Mouse (Mus musculus): Measurements from ENCODE around the gene Alkbh3.
A peak's percentile ranks its signal among the peaks of the same experiment; 100 is the strongest.

Alkbh3 gene

DNA sequence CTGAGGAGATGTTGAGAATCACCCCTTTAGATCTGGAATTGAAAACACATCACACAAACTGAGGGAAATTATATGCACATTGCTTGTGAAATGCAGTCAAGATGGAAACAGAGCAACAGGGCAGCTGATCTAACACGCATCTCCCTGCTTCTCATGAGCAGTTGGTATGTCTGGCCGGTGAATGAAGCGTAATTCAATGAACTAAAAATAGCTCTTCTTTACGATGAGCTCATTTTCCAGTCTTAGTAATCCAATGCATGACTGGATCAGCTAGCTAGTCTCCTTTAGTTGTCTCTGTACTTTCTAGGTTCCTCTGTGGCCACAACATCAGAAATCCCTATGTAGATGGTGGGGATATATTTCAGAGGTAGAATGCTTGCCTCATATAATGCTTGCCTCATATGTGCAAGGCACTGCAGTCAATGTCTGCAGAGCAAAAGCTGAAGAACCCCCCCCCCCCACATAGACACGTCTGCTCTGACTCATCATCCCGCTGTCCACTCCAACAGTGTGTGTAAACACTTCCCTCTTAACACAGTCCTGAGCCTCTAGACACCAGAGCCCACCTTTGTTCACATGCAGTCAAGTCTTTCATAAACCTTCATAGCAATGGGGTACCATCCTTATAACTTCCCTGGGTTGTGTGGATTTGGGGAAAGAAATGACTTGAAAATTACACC, 34.9 kb upstream of the Alkbh3 start:
- Histone ChIP-seq H3K4me3 (replicated peaks; ENCODE audit: low read length) (no peak overlapping the region), H3K4me1 (replicated peaks; ENCODE audit: low read depth, low read length) (peaks cover 32% of the 10 kb centered on the region), H3K36me3 (ENCODE audit: insufficient read depth, low read length) (peaks cover 59% of the 10 kb centered on the region), H3K27me3 (ENCODE audit: insufficient read depth, low read length) (no peaks in the 10 kb centered on the region), H3K9me3 (ENCODE audit: low read length) (no peaks in the 10 kb centered on the region)
- TF ChIP-seq NANOG (IDR thresholded peaks at IDR 0.05; ENCODE audit: borderline replicate concordance, low read length) (no peak), POU5F1 (IDR thresholded peaks at IDR 0.05; ENCODE audit: borderline replicate concordance, low read length) (no peak), CTCF (conservative IDR thresholded peaks at IDR 0.05; ENCODE audit: low read length) (no peak)

DNA sequence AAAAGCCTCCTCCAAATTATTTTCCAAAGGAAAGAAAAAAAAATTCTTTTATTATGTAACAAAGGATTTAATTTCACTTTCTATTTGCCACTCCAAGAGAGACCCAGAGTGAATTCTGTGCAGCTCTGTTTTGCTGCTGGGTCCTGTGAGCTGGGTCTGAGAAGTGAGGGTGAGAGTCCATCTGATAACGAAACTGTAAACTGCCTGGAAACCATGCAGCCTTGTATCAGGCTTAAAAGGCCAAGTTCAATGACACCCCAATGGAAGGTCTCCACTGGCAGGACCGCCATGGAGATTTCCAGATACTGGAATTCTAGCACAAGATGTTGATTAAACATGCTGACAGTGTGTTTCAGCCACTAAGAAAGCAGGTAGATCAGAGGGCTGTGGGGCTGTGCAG, 33.6 kb upstream of the Alkbh3 start:
- TF ChIP-seq NANOG (IDR thresholded peaks at IDR 0.05; ENCODE audit: borderline replicate concordance, low read length) (no peak), POU5F1 (IDR thresholded peaks at IDR 0.05; ENCODE audit: borderline replicate concordance, low read length) (no peak), CTCF (conservative IDR thresholded peaks at IDR 0.05; ENCODE audit: low read length) (no peak)
- H3K27me3 ChIP-seq (ENCODE audit: insufficient read depth, low read length), result no peaks in the 10 kb centered on the region
- no peaks in the 10 kb centered on the region for H3K9me3 ChIP-seq (ENCODE audit: low read length)
- no peak overlapping the region for H3K4me3 ChIP-seq (replicated peaks; ENCODE audit: low read length)
- H3K4me1 ChIP-seq (replicated peaks; ENCODE audit: low read depth, low read length), result peaks cover 41% of the 10 kb centered on the region
- peaks cover 64% of the 10 kb centered on the region for H3K36me3 ChIP-seq (ENCODE audit: insufficient read depth, low read length)

DNA sequence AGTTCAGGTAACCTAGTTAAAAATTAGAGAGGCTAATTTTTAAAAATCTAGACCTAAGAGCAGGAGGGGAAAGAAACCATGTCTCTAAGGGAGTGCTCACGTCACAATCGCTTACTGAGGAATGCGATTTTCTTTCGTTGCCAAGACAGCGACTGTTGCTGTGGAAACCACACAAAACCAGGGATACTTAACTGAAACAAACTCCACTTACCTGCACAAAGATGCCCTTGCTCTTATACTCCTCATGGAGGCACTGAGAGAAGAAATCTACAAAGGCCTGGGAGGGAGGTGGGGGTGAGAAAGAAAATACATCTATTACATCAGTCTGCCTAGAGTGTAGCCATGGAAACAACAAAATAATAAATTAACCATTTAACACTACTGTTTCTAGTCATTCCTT, 33.1 kb upstream of the Alkbh3 start:
- Histone ChIP-seq H3K4me1 (replicated peaks; ENCODE audit: low read depth, low read length) (peaks cover 37% of the 10 kb centered on the region), H3K9me3 (ENCODE audit: low read length) (no peaks in the 10 kb centered on the region), H3K4me3 (replicated peaks; ENCODE audit: low read length) (no peak overlapping the region), H3K36me3 (ENCODE audit: insufficient read depth, low read length) (peaks cover 67% of the 10 kb centered on the region), H3K27me3 (ENCODE audit: insufficient read depth, low read length) (no peaks in the 10 kb centered on the region)
- no peak for TF ChIP-seq CTCF (conservative IDR thresholded peaks at IDR 0.05; ENCODE audit: low read length)
- TF ChIP-seq NANOG (IDR thresholded peaks at IDR 0.05; ENCODE audit: borderline replicate concordance, low read length), result no peak
- TF ChIP-seq POU5F1 (IDR thresholded peaks at IDR 0.05; ENCODE audit: borderline replicate concordance, low read length), result no peak

DNA sequence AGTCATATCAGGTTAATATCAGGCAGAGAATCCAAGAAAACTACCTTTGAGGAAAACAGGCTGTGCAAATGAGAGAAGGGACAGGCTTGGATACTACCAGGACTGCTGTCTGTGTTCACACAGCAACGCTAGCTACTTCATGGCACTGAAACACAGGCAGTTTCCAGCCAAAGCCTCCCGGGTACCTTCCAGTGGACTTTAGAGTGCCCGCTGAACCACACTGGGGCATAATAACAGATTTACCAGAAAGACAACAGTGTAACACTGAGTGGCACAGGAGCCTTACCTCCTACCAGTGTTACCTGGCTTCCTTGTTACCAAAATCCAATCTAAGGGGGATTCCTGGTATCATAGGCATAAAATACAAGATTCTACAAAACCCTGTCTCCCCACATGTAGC, 31.9 kb upstream of the Alkbh3 start:
- H3K4me3 ChIP-seq (replicated peaks; ENCODE audit: low read length), result no peak overlapping the region
- H3K4me1 ChIP-seq (replicated peaks; ENCODE audit: low read depth, low read length), result peaks cover 37% of the 10 kb centered on the region
- peaks cover 77% of the 10 kb centered on the region for H3K36me3 ChIP-seq (ENCODE audit: insufficient read depth, low read length)
- no peaks in the 10 kb centered on the region for H3K9me3 ChIP-seq (ENCODE audit: low read length)
- TF ChIP-seq NANOG (IDR thresholded peaks at IDR 0.05; ENCODE audit: borderline replicate concordance, low read length) (no peak), CTCF (conservative IDR thresholded peaks at IDR 0.05; ENCODE audit: low read length) (no peak), POU5F1 (IDR thresholded peaks at IDR 0.05; ENCODE audit: borderline replicate concordance, low read length) (no peak)
- H3K27me3 ChIP-seq (ENCODE audit: insufficient read depth, low read length), result no peaks in the 10 kb centered on the region

DNA sequence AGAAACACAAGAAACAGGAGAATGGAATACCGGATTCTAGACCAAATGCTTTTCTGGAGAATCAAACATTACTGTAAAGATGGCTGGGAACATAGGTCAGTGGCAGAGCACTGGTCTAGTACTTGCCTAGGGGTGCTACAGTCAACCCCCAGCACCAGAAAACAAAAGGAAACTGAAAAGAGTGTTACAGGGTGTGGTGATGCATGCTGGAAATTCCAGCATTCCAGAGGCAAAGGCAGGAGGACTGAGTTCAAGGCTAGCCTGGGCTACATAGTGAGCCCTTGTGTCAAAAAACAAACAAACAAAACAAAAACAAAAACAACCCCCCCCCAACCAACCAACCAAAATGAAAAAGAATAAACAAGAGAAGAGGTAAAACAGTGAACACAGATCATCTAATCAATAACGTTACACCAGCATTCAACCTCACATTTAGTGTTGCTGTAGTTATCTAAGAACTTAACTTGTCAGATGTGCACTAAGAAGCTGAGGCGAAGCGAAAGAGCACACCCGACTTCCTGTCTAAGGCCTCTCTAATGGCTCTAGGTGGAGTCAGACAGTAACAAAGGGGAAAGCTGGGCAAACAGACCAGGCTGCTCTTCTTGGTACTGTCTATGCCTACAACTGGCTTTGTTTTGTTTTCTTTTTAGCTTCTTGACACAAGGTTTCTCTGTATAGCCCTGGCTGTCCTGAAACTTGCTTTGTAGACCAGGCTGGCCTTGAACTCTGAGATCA, 30.0 kb upstream of the Alkbh3 start:
- TF ChIP-seq POU5F1 (IDR thresholded peaks at IDR 0.05; ENCODE audit: borderline replicate concordance, low read length) (no peak), CTCF (conservative IDR thresholded peaks at IDR 0.05; ENCODE audit: low read length) (no peak), NANOG (IDR thresholded peaks at IDR 0.05; ENCODE audit: borderline replicate concordance, low read length) (no peak)
- Histone ChIP-seq H3K27me3 (ENCODE audit: insufficient read depth, low read length) (no peaks in the 10 kb centered on the region), H3K9me3 (ENCODE audit: low read length) (no peaks in the 10 kb centered on the region), H3K4me3 (replicated peaks; ENCODE audit: low read length) (no peak overlapping the region), H3K36me3 (ENCODE audit: insufficient read depth, low read length) (peaks cover 82% of the 10 kb centered on the region), H3K4me1 (replicated peaks; ENCODE audit: low read depth, low read length) (peaks cover 42% of the 10 kb centered on the region)

DNA sequence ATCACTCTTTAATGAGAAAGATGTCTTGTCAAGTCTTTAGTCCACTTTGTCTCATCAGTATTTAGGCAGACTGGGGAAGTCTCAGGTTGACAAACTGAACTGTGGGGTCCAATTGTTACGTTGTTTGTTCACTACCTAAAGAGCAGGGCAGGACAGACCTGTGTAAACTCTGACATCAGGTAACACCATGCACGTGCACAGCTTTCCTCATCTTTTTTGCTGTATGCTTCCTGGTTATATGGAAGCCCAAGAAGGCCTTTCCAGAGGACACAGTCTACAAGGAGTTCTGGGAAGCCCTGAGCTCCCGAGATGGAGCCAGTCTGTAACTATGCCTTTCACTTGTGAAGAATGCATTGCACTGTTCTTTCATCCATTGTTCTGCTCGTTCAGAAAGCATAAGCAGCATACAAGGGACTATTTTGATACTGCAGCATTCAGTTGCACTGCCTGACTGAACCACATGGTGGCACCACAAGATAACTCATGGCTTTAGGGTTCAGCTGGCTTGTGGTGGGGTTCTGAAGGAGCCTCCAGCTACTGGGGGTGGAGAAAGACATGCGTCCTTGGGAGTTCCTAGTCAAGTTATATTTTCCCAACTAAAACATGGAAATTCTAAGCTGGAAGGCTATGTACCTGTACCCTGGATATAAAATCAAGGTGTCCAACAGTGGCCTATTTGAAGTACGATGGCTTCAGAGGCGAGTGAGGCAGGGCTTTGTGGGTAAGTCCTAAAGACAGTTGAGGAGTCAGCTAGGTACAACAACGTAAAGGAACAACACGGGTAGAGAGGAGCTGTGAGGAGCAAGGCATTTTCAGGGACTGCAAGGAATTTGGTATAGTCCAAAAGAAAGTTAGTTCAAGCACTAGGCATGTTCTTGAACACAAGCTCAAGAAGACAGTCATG, 25.1 kb upstream of the Alkbh3 start:
- H3K4me1 ChIP-seq (replicated peaks; ENCODE audit: low read depth, low read length), result peaks cover 19% of the 10 kb centered on the region
- no peaks in the 10 kb centered on the region for H3K27me3 ChIP-seq (ENCODE audit: insufficient read depth, low read length)
- H3K36me3 ChIP-seq (ENCODE audit: insufficient read depth, low read length), result peaks cover 89% of the 10 kb centered on the region
- TF ChIP-seq CTCF (conservative IDR thresholded peaks at IDR 0.05; ENCODE audit: low read length), result peak; percentile 79
- no peak for TF ChIP-seq NANOG (IDR thresholded peaks at IDR 0.05; ENCODE audit: borderline replicate concordance, low read length)
- TF ChIP-seq POU5F1 (IDR thresholded peaks at IDR 0.05; ENCODE audit: borderline replicate concordance, low read length), result no peak
- H3K9me3 ChIP-seq (ENCODE audit: low read length), result no peaks in the 10 kb centered on the region
- no peak overlapping the region for H3K4me3 ChIP-seq (replicated peaks; ENCODE audit: low read length)

DNA sequence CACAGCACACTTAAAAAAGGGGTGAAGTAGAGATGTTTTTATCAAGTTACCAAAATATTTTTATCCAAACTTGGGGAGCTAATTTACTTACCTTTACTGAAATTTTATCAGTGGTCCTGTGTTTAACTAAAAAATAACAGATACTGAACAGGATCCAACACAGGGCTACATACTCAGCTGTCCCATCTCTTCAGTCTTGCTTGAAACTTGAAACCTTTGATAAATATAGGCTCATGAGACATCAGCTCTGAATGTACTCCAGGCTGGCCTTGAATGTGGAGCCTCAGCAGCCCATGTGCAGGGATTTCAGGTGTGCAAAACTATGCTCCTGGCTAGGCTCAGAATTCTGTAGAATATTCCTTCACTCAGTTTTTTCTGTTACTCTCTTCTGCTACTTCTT, 20.0 kb upstream of the Alkbh3 start:
- Histone ChIP-seq H3K4me3 (replicated peaks; ENCODE audit: low read length) (no peak overlapping the region), H3K27me3 (ENCODE audit: insufficient read depth, low read length) (no peaks in the 10 kb centered on the region), H3K4me1 (replicated peaks; ENCODE audit: low read depth, low read length) (no peaks in the 10 kb centered on the region), H3K36me3 (ENCODE audit: insufficient read depth, low read length) (peaks cover 50% of the 10 kb centered on the region), H3K9me3 (ENCODE audit: low read length) (no peaks in the 10 kb centered on the region)
- TF ChIP-seq CTCF (conservative IDR thresholded peaks at IDR 0.05; ENCODE audit: low read length) (no peak), POU5F1 (IDR thresholded peaks at IDR 0.05; ENCODE audit: borderline replicate concordance, low read length) (no peak), NANOG (IDR thresholded peaks at IDR 0.05; ENCODE audit: borderline replicate concordance, low read length) (no peak)

DNA sequence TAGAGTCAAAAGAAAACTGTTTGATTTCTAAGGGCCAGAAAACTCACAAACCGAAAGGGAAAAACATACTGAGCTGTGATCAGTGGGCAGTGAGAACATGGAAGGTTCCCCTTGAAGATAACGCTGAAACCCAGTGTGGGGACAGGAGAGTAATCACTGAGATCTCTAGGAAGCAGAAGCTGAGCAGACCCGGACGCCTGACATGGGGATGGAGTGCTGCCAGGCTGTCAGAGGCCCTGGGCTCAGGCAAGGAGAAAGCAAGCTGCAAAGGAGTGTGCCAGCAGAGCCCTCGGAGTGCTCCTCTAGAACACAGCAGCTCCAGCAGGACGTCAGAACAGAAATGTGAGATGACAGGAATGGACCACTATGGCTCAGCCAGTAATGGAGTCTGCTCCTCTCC, 14.0 kb upstream of the Alkbh3 start:
- H3K4me1 ChIP-seq (replicated peaks; ENCODE audit: low read depth, low read length), result peaks cover 5% of the 10 kb centered on the region; the same call in 1 of the 2 replicates
- no peaks in the 10 kb centered on the region for H3K36me3 ChIP-seq (ENCODE audit: insufficient read depth, low read length)
- no peak for TF ChIP-seq POU5F1 (IDR thresholded peaks at IDR 0.05; ENCODE audit: borderline replicate concordance, low read length)
- TF ChIP-seq CTCF (conservative IDR thresholded peaks at IDR 0.05; ENCODE audit: low read length), result no peak
- no peak overlapping the region for H3K4me3 ChIP-seq (replicated peaks; ENCODE audit: low read length)
- no peaks in the 10 kb centered on the region for H3K9me3 ChIP-seq (ENCODE audit: low read length)
- H3K27me3 ChIP-seq (ENCODE audit: insufficient read depth, low read length), result 0 out of 2 replicates have a peak, but pooled peaks cover 3% of the 10 kb centered on the region

Measured in E14TG2a.4 (cell line).